Mouse (Mus musculus): ENCODE measurements at regions not wholly inside any gene's neighbourhood (a gene's known extent, or its start where the extent isn't known, plus 50 kb on each side); places are given as distances from the start of the nearest gene placed in this dataset.

DNA sequence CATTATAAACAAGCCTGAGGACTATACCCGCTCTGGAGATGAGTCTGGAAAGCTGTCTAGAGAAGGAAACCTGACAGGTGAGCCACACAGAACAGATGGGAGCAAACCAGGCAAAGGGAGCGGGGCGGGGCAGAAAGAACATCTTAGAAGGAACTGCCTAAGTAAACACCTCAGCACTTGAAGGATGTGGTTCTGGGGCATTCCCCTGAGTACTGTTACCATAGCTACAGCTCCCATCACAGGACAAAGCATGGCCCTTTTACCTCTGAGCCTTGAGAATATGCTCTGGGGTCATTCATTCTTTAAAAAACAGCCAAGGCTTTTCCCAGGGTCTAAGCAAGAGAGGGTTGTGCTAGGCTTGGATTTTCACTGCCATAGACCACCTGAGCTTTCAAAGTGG is 127.6 kb downstream of the Rpap3 start:
- DNase-seq (ENCODE audit: low spot score in 2 of 2): no peak

DNA sequence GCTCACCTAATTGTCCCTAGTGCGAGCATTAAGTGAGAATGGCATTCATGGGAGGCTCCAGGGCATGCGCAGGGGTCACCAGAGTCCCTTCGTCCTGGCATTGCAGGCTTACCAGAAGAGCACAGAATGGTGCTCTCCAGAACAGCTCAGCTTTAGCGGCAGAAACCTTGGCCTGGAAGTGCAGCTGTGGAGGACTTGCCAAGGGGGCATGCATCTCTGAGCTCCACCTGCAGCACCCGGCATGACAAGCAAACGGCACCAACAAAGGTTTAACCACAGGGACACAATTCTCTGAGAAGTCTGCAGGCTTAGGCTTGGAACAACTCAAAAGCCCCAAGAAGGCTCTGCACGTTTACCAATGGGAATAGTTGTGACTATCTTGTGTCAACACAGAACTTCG is 128.4 kb downstream of the Rpap3 start:
- DNase-seq (ENCODE audit: low spot score in 2 of 2): no peak

- no peak for DNase-seq (ENCODE audit: low spot score in 2 of 2)
Measured at GRCm38 (mm10) chr15:97572639-97573038, 133.0 kb downstream of the Rpap3 start.

DNA sequence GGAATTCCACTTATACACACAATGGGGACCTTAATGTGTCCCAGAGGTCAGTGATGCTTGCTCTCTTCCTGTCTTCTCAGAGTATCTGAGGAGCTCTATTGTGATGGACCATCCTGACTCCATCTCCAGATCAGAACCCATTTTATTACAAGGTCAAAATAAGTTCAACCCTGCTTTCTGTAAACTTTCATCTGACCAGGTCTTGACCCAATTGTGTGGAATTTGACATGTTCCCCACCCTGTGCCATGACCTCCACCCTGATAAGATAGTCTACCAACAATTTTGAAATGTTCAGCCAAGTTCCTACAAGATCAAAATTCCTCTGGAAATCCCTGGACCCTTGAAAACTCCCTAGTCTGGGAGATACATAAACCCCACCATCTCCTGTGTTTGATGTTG is 133.7 kb downstream of the Rpap3 start:
- DNase-seq (ENCODE audit: low spot score in 2 of 2): no peak

DNA sequence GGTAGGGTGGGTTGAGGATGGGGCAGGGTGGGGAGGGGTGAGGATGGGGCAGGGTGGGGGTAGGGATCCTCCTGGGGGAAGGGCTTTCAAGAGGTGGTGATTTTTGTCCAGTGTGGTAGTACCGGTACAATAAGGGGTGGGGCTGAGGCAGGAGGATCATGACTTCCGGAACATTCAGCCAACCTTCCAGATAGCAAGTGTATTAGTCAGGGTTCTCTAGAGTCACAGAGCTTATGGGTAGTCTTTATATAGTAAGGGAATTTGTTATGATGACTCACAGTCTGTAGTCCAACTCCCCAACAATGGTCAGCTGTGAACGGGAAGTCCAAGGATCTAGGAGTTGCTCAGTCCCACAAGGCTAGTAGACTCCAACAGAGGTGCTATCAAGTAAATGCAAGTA is 145.5 kb downstream of the Rpap3 start:
- DNase-seq (ENCODE audit: low spot score in 2 of 2): no peak

DNA sequence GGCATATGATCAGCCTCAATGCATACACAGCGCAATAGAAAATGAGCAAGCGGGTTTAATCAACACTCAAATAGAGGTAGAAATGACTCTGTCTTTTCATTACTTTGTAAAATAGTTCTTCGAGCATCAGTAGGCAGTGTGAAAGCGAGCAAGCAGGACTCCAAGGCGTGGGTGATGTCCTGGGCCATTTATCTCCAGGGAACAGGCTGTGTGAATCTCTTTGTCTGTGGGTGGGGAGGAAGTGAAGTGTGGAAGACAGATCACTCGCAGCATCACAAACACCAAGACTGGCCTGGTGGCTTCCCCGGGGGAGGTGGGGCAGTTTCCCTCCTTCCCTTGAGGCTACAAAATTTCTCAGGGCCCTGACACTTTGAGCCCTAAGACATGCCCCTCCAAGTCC is 146.9 kb downstream of the Rpap3 start:
- no peak for DNase-seq (ENCODE audit: low spot score in 2 of 2)

GRCm38 (mm10) chr15:97548354-97548753 is 157.3 kb downstream of the Rpap3 start:
- no peak for DNase-seq (ENCODE audit: low spot score in 2 of 2)

GRCm38 (mm10) chr15:97545034-97545433 is 160.6 kb downstream of the Rpap3 start:
- DNase-seq (ENCODE audit: low spot score in 2 of 2): no peak

DNA sequence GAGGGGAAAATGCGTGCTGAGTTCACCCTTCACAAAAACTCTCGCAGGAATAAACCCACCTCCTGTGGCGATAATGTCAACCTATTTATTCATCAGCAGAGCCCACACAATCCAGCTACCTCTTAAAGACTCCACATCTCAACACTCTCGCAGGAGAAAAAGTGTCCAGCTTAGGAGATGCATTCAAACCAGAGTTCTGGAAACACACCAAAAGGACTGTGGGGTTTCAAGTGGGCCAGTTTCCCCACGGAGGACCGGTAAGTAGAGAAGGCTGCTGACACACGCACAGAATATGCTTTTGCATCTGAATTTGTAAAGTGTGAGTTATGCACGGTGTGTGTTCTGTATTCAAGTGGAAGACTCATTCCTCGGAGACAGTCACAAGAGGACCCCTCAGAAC is 164.0 kb downstream of the Rpap3 start:
- DNase-seq (ENCODE audit: low spot score in 2 of 2): no peak

- no peak for DNase-seq (ENCODE audit: low spot score in 2 of 2)
Measured at GRCm38 (mm10) chr15:97536145-97536544, 169.5 kb downstream of the Rpap3 start.

DNA sequence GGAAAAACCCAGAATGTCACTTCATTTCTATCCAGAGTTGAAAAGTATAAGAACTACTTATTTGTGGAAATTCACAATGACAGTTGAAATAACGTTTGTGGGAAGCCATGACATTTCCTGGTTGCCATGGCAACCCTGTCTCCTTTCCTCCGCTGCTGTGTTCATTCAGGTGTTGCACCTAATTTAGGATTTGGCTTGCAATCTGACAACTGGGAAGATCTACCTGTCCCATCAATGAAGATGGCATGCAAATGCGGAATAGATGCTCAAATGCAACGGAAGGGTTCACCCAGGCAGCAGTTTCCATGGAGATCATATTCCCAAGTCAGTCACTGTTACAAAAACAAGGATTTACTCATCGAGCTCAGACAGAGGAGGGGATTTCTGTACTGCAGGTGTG is 170.7 kb downstream of the Rpap3 start:
- DNase-seq (ENCODE audit: low spot score in 2 of 2): no peak

GRCm38 (mm10) chr15:97533553-97534291 is 171.9 kb downstream of the Rpap3 start:
- DNase-seq (ENCODE audit: low spot score in 2 of 2): no peak

DNA sequence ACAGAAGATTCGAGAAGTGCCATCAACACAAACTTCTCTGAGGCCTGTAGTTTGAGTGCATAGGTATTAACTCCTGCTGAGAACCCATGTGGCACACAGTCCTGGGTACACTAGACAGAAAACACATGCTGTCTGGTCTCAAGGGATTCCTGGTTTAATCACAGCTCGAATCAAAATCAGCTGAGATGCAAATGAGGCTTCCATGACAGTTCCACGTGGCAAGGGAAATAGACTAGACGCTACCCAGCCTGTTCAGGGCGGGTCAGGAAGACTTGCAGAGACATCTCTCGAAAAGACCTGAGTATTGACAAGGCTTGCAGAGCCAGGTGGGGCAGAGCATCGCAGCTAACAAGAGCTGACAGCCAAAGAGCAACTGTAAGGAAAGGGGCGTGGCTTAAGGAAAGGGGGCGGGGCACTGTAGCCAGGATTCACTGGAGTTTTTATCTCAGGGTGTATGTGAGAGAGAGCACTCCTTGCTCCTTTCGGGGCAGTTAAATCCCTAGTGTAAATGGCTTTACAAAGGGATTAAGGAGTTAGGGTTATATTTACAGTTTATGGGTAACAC is 173.2 kb downstream of the Rpap3 start:
- no peak for DNase-seq (ENCODE audit: low spot score in 2 of 2)

DNA sequence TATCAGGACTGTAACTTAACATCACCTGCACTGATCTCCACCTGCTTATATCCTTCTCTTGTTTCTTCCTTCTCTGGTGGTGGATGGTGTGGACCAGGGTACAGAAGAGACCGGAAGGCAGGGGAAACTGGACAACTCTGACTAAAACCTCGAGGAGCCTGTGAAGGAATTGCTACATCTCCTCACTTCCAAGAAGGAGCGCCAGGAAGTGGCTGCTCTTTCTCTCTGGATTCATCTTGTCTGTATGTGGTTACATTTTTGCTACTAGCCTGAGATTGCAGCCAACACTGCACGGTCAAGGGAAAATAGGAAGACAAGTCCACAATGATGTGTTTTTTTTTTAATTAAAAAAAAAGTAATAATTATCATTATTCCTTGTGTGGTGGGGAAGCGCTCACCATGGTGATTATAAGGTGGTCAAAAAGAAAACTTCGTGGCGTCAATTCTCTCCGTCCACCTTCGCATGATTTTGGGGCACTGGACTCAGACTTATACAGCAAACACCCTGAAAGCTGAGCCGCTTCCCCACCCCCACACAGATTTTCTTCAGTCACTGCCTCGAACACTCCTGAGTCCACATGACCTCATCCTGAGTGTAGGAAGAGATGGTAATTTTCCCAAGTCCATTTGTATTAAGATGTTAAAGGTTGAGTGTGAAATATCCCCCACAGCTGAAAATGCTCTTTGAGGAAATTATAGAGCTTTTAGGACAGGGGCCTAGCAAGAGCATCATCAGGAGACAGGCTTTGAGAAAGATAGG is 177.2 kb downstream of the Rpap3 start:
- no peak for DNase-seq (ENCODE audit: low spot score in 2 of 2)

DNA sequence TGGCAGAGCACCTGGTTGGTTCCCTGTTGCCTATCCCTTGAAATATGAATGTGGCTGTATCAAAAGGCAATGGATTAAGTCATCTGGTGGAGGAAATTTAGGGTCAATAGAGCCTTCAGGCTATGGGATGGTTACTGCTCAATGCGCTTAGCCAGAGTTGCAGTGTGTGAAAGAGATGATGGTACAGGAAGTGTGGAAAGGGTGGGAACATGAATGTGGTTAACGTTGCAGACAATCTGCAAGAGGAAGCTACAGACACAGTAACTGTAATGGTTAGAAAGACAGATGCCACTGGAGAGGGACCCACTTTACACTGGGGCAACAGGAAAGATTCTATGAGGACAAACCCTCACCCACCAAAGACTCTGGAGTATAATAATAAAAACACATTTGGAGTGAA is 185.2 kb downstream of the Rpap3 start:
- no peak for DNase-seq (ENCODE audit: low spot score in 2 of 2)

GRCm38 (mm10) chr15:97519919-97520345 is 185.7 kb downstream of the Rpap3 start:
- no peak for DNase-seq (ENCODE audit: low spot score in 2 of 2)

- DNase-seq (ENCODE audit: low spot score in 2 of 2): peak in 1 of 2 experiments; percentile 24
Measured at GRCm38 (mm10) chr15:97517926-97518325, 187.7 kb downstream of the Rpap3 start.

- no peak for DNase-seq (ENCODE audit: low spot score in 2 of 2)
Measured at GRCm38 (mm10) chr15:97517188-97517587, 188.4 kb downstream of the Rpap3 start.

DNA sequence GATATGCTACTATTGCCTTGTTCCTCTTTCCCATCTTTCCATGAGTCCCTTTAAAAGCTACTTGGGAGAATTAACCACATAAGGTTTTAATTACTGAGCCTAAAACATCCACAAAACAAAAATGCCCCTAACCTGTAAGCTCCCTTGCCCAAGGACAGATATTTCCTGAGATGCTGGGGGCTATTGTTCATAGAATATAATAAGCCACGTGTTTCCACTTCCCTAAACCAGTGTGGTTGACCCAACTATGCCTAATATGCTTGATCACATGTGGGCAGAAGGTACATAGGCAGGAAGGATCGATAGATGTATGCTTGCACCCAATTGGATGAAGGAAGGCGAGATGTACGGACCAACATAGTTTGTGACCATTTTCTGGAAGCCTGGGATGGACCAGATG is 189.9 kb downstream of the Rpap3 start:
- no peak for DNase-seq (ENCODE audit: low spot score in 2 of 2)

GRCm38 (mm10) chr15:97507656-97508306 is 197.8 kb downstream of the Rpap3 start:
- no peak for DNase-seq (ENCODE audit: low spot score in 2 of 2)

DNA sequence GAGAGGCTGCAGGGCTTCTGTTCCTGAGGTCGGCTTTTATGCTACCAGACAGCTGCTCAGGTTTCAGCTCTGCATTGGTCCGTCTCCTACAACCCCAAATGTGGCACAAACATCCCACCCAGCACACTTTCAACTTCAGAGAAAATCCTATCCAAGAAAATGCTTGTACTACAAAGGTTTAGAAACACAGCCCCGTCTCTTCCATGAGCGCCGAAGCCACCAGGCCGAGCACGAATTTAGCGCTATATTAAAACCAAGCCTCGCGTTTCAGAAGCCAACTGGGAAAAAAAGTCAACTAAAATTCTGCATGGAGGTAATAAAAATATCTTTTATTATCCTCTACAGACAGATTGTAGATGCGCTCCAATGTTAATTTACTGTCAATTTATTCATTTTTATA is 198.4 kb downstream of the Rpap3 start:
- no peak for DNase-seq (ENCODE audit: low spot score in 2 of 2)

GRCm38 (mm10) chr15:97505715-97506114 is 199.9 kb downstream of the Rpap3 start:
- no peak for DNase-seq (ENCODE audit: low spot score in 2 of 2)

All from urinary bladder, postnatal 4 days (tissue).